Mouse (Mus musculus): ENCODE measurements around the gene Zfc3h1.
A peak's percentile ranks its signal among the peaks of the same experiment; 100 is the strongest.

Zfc3h1 gene

GRCm38 (mm10) chr10:115385018-115386002 is 551 bp downstream of the Zfc3h1 start:
- DNase-seq = peak; percentile 45 to 50

DNA sequence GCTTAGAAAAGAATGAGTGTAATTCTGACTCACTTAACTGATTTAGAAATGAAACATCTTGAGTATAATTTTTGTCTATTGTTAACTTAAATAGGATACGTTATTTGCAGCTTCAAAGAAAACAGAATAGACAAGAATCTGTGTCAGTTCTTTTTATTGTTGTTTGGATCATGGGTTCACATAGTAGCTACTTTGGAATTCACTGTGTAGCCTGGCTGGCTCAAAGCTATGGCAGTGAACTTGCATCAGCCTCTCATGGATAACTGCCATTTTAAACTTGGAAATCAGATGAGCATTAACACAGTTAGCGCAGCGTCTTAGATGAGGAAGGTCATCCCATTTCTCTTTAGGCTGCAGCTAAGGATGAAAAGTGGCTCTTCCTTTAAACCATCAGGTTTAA is 3.1 kb downstream of the Zfc3h1 start:
- DNase-seq = no peak

GRCm38 (mm10) chr10:115391076-115391475 is 6.3 kb downstream of the Zfc3h1 start:
- no peak for DNase-seq

- DNase-seq = no peak
Measured at GRCm38 (mm10) chr10:115391896-115392295, 7.1 kb downstream of the Zfc3h1 start.

GRCm38 (mm10) chr10:115406393-115406792 is 21.6 kb downstream of the Zfc3h1 start:
- DNase-seq = peak; percentile 53 to 55

GRCm38 (mm10) chr10:115413496-115413895 is 28.7 kb downstream of the Zfc3h1 start:
- no peak for DNase-seq

- no peak for DNase-seq
Measured at GRCm38 (mm10) chr10:115414056-115414455, 29.3 kb downstream of the Zfc3h1 start.

GRCm38 (mm10) chr10:115421976-115422375 is 37.2 kb downstream of the Zfc3h1 start:
- no peak for DNase-seq

- DNase-seq = no peak
Measured at GRCm38 (mm10) chr10:115425351-115425750, 40.6 kb downstream of the Zfc3h1 start.

DNA sequence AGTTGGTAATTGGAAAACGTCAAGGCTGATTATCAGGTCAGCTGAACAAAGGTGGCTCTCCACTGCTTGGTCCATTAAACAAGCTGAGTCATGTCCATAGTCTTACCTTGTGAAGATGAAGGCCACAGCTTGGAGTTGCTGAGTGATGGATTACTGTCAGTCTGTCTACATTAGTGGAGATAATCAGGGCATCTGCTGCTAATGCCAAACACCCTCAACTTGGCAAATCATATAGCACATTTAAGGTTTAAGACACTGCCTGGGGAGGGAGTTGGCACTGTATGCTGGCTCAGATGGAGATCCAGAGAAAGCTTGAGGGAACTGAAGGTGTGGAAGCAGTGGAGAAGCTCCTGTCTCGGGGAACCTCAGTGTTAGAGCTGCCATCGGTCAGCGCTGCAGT is 52.5 kb downstream of the Zfc3h1 start:
- DNase-seq = no peak

- no peak for DNase-seq
Measured at GRCm38 (mm10) chr10:115448614-115449013, 63.9 kb downstream of the Zfc3h1 start.

DNA sequence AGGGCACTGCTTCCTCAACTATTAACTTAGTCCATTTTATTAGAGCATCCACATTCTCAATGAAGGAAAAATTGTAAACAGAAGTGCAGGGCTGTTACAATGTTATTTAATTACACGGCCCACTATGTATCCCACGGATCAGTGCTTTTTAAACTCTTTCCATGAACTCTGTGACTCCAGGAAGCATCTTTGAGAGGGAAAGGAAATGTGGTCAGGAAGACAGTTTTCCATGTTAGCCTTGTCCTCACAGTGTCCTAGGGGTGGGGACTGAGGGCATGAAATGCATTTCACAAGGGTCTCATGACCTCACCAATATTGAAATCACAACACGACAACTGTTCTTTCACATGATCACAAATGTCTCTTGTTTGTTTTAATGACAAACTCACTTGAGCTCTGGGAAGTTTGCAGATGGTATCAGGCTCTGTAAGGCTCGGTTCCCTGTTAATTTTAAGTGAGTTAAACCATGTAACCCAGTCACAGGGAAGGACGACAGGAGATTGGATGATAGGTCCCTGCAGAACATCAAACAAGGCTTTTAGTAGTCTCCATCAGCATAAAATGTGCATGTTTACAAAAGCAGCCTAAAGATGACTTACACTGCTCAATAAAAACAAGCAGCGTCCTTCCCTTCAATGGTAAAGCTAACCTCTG is 72.7 kb downstream of the Zfc3h1 start:
- no peak for DNase-seq

GRCm38 (mm10) chr10:115462646-115463045 is 77.9 kb downstream of the Zfc3h1 start:
- DNase-seq = no peak

GRCm38 (mm10) chr10:115465072-115465471 is 80.3 kb downstream of the Zfc3h1 start:
- no peak for DNase-seq

- DNase-seq = no peak
Measured at GRCm38 (mm10) chr10:115465778-115466177, 81.0 kb downstream of the Zfc3h1 start.

DNA sequence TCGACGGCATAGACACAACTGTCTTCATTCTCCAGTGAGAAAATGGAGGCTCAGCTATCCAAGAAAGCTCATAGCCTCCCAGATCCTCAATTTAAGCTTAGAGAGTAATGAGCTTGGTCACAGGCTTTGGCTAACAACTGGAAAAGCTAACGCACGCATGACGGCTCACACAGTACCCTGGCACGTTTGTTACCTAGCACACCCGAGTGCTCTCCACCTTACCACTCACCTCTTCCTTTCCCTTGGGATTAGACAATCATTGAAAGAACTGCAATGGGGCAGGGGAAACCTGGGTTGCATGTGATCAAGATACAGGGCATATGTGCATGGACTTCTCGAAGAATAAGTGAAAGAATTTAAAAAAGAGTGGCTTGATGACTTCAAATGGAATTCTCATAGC is 83.2 kb downstream of the Zfc3h1 start:
- no peak for DNase-seq

DNA sequence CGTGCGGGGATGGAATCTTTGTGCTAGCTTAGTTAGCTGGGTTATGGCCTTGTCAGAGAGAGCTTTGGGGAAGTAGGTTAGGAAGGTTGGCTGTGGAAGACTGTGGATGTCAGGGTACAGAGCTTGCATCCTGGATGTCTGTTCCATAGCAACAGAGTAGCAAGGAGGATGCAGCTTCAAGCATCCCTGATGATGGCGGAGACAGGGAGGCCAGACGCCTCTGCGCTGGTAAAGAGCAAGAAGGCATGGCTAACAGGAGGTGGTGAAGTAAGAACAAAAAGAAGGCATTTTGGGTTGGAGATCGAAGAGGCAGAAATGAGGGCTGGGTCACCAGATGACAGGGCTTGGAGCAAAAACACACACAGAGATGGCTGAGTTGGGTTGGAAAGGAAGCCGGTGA is 83.9 kb downstream of the Zfc3h1 start:
- no peak for DNase-seq

- no peak for DNase-seq
Measured at GRCm38 (mm10) chr10:115469040-115469439, 84.3 kb downstream of the Zfc3h1 start.

GRCm38 (mm10) chr10:115470621-115471334 is 86.0 kb downstream of the Zfc3h1 start:
- DNase-seq = peak; percentile 13 to 20

- no peak for DNase-seq
Measured at GRCm38 (mm10) chr10:115473213-115473961, 88.6 kb downstream of the Zfc3h1 start.

DNA sequence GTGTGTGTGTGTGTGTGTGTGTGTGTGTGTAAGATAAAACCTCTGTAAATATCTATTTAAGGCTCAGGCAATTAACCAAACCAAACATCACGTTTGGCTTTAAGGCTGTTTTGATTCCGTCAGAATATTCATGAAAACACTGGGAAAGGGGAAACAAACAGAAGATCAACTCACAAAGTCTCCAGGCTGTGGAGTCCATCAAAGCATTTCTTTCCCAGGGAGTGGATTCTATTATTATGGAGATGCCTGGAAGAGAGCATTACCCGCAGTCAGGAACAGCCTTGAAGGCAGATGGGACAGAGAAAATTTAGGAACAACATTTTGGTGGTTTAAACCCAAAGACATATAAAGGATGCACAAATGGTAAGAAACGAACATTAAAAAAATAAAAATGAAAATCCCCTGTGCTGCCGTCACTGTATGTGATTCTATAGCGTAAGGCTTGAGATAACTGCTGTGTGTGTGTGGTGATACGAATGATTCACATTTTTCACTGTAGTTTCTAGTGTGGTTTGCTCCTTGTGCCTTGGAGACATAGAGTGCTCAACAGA is 90.3 kb downstream of the Zfc3h1 start:
- DNase-seq = no peak

- no peak for DNase-seq
Measured at GRCm38 (mm10) chr10:115476506-115476905, 91.7 kb downstream of the Zfc3h1 start.

Measured in cerebellum, postnatal 36 days (tissue).